Mouse (Mus musculus): ENCODE measurements around the gene Ddo. TPM values are rescaled to one million over a fixed set of nuclear protein-coding genes. Genes with fewer than 3 reads are reported as not detected.
A peak's percentile ranks its signal among the peaks of the same experiment; 100 is the strongest.

Ddo gene
- polyA plus RNA-seq, 1 experiment from 2014 or later: 0.71 TPM

DNA sequence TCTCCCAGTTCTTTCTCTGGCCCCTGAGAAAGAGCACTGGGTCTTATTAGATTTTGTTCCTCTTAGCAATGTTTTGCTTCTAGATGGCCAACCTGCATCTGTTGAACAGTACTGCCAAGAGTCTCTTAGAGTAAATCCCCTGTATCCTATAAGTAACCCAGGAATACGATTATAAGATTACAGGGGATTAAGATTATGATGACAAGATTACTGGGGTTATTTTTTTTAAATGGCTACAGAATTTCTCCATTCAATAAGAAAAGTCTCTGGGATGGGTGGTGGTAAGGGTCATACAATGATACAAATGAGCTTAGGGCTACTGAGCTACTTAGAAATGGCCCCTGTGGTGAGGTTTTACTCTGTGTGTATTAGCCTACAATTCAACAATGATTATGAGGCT is 15.5 kb downstream of the Ddo start:
- Histone ChIP-seq H3K4me3 (replicated peaks; ENCODE audit: low read length) (no peak overlapping the region), H3K4me1 (replicated peaks; ENCODE audit: control insufficient read depth, insufficient read depth, low read length) (no peaks in the 10 kb centered on the region), H3K4me2 (ENCODE audit: low read length) (no peak overlapping the region), H3K9me3 (ENCODE audit: control insufficient read depth, low read length) (no peaks in the 10 kb centered on the region), H3K36me3 (ENCODE audit: control insufficient read depth, insufficient read depth) (no peaks in the 10 kb centered on the region), H3K27me3 (replicated peaks; ENCODE audit: control insufficient read depth, insufficient read depth, low read length) (no peaks in the 10 kb centered on the region), H3K27ac (ENCODE audit: low read length) (no peak overlapping the region), H3K9ac (replicated peaks; ENCODE audit: low read depth, low read length) (no peak overlapping the region)
- ATAC-seq: no peak
- 70% methylated on average over 1 of the region's 1 CpGs for WGBS

DNA sequence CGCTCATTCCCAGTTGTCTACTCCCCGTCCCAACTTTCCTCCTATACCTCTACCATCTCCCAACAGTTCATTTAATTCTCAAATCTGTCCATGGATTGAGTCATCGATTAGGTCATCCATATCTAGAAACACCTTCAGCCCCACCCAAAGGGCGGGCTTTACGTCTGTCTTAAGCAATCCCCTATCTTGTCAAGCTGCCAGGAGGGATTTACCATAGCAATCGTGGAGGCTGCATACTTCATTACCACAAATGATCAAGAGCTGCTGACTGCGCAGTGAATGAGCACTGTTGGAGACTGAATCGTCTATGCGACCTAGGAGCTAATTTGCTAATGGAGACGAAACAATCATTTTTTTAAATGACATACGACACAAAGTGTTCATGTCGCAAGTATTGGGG is 19.0 kb downstream of the Ddo start:
- no peak overlapping the region for H3K4me3 ChIP-seq (replicated peaks; ENCODE audit: low read length)
- H3K9me3 ChIP-seq (ENCODE audit: control insufficient read depth, low read length): no peaks in the 10 kb centered on the region
- H3K4me2 ChIP-seq (ENCODE audit: low read length): no peak overlapping the region
- 77% methylated on average over 12 of the region's 12 CpGs for WGBS
- H3K27me3 ChIP-seq (replicated peaks; ENCODE audit: control insufficient read depth, insufficient read depth, low read length): no peaks in the 10 kb centered on the region
- 0 out of 2 replicates have a peak, but pooled peaks cover 4% of the 10 kb centered on the region for H3K4me1 ChIP-seq (replicated peaks; ENCODE audit: control insufficient read depth, insufficient read depth, low read length)
- no peaks in the 10 kb centered on the region for H3K36me3 ChIP-seq (ENCODE audit: control insufficient read depth, insufficient read depth)
- no peak overlapping the region for H3K27ac ChIP-seq (ENCODE audit: low read length)
- no peak overlapping the region for H3K9ac ChIP-seq (replicated peaks; ENCODE audit: low read depth, low read length)
- no peak for ATAC-seq

DNA sequence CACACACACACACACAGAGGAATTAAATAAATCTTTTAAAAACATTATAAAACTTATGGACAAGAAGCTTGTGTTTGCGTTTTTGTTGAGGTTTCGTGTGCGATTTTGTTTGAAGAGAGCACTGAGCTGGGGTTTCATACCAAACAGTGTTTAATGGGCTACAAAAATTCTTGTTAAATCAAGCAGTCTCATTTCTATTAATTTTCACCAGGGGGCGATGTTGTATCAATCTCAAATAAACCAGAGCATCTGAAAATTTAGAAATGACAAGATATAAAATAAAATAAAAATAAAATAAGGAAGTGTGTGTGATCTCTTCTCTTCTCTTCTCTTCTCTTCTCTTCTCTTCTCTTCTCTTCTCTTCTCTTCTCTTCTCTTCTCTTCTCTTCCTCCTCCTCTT is 19.8 kb downstream of the Ddo start:
- WGBS: 22% methylated on average over 4 of the region's 4 CpGs
- Histone ChIP-seq H3K9ac (replicated peaks; ENCODE audit: low read depth, low read length) (no peak overlapping the region), H3K36me3 (ENCODE audit: control insufficient read depth, insufficient read depth) (no peaks in the 10 kb centered on the region), H3K4me2 (ENCODE audit: low read length) (no peak overlapping the region), H3K27ac (ENCODE audit: low read length) (no peak overlapping the region), H3K9me3 (ENCODE audit: control insufficient read depth, low read length) (no peaks in the 10 kb centered on the region), H3K27me3 (replicated peaks; ENCODE audit: control insufficient read depth, insufficient read depth, low read length) (no peaks in the 10 kb centered on the region), H3K4me1 (replicated peaks; ENCODE audit: control insufficient read depth, insufficient read depth, low read length) (0 out of 2 replicates have a peak, but pooled peaks cover 4% of the 10 kb centered on the region), H3K4me3 (replicated peaks; ENCODE audit: low read length) (no peak overlapping the region)
- ATAC-seq: no peak

DNA sequence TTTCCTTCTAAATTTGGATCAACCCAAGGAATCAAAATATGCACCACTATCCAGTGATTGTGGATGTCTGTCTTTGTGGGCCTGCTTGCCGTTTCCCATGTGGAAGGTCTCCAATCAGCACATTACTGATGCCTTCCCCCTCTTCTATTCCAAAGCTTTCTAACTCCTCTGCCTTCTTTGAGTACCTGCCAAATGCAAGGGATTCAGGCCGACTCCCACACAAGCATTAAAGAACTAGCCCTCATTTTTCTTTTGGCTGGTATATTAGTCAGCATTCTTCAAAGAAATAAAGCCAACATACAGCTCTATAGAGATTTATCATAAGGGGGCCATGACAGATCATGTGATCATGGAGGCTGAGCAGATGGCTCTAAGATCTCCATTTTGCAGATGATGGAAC is 21.9 kb downstream of the Ddo start:
- Histone ChIP-seq H3K4me3 (replicated peaks; ENCODE audit: low read length) (no peak overlapping the region), H3K4me1 (replicated peaks; ENCODE audit: control insufficient read depth, insufficient read depth, low read length) (0 out of 2 replicates have a peak, but pooled peaks cover 4% of the 10 kb centered on the region), H3K4me2 (ENCODE audit: low read length) (no peak overlapping the region), H3K27ac (ENCODE audit: low read length) (no peak overlapping the region), H3K9me3 (ENCODE audit: control insufficient read depth, low read length) (no peaks in the 10 kb centered on the region), H3K36me3 (ENCODE audit: control insufficient read depth, insufficient read depth) (no peaks in the 10 kb centered on the region), H3K27me3 (replicated peaks; ENCODE audit: control insufficient read depth, insufficient read depth, low read length) (no peaks in the 10 kb centered on the region), H3K9ac (replicated peaks; ENCODE audit: low read depth, low read length) (no peak overlapping the region)
- ATAC-seq: no peak
- WGBS: 54% methylated on average over 2 of the region's 2 CpGs

DNA sequence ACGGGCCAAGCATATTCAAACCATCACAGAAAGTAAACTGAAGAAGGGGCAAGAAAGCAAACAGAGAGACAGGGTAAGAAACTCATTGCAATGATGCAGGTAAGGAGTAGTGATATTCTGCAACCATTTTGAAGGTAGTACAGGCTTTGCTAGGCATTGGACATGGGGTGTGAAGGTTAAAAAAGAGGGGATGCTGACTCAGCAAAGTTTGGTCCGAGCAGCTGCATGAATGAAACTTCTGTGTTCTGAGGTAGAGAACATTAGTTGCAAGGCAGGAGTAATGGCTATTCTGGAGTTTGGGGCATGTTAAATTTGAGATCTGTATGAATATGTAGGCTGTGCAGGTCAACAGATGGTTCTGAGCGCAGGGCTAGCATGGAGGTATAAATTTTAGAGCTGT is 35.5 kb downstream of the Ddo start:
- Histone ChIP-seq H3K27ac (ENCODE audit: low read length) (no peak overlapping the region), H3K9me3 (ENCODE audit: control insufficient read depth, low read length) (no peaks in the 10 kb centered on the region), H3K4me3 (replicated peaks; ENCODE audit: low read length) (no peak overlapping the region), H3K27me3 (replicated peaks; ENCODE audit: control insufficient read depth, insufficient read depth, low read length) (no peaks in the 10 kb centered on the region), H3K9ac (replicated peaks; ENCODE audit: low read depth, low read length) (no peak overlapping the region), H3K4me2 (ENCODE audit: low read length) (no peak overlapping the region), H3K4me1 (replicated peaks; ENCODE audit: control insufficient read depth, insufficient read depth, low read length) (no peaks in the 10 kb centered on the region), H3K36me3 (ENCODE audit: control insufficient read depth, insufficient read depth) (no peaks in the 10 kb centered on the region)
- 87% methylated on average over 3 of the region's 3 CpGs for WGBS
- ATAC-seq: no peak

DNA sequence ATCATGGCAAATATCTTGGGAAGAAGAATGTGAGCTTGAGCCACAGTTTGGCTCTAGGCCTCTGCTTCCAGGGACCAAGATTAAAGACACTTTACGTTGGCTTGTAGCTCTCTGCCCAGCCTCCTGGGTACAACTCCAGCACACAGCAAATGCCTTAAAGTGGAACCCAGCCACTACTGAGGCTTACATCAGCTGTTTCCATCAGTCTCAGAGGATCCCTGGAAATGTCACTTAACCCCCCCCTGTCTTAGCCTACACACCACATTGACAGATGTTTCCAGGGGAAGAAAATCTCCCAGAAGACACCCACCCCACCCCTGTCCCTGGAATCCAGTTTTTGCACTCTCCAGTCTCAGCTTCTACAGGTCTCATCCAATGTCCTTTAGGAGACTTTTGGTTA is 37.1 kb downstream of the Ddo start:
- Histone ChIP-seq H3K27ac (ENCODE audit: low read length) (no peak overlapping the region), H3K36me3 (ENCODE audit: control insufficient read depth, insufficient read depth) (no peaks in the 10 kb centered on the region), H3K9me3 (ENCODE audit: control insufficient read depth, low read length) (no peaks in the 10 kb centered on the region), H3K4me3 (replicated peaks; ENCODE audit: low read length) (no peak overlapping the region), H3K4me1 (replicated peaks; ENCODE audit: control insufficient read depth, insufficient read depth, low read length) (no peaks in the 10 kb centered on the region), H3K27me3 (replicated peaks; ENCODE audit: control insufficient read depth, insufficient read depth, low read length) (no peaks in the 10 kb centered on the region), H3K9ac (replicated peaks; ENCODE audit: low read depth, low read length) (no peak overlapping the region), H3K4me2 (ENCODE audit: low read length) (no peak overlapping the region)
- ATAC-seq: no peak
- WGBS: 78% methylated on average over 1 of the region's 1 CpGs

DNA sequence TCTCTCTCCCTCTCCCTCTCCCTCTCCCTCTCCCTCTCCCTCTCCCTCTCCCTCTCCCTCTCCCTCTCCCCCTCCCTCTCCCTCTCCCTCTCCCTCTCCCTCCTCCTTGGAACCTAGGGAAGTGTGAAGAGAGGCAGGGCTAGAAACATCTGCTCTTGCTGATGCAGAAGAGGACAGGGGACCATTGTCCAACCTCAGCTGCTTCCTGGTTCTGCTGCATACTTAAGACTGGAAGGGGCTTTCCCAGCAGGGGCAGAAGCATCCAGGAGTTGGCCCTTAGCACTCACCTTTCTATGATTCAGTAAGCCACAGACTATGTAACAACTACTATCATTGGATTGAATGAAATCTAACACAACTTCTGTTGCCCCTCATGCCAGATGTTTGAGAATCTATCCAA is 38.8 kb downstream of the Ddo start:
- Histone ChIP-seq H3K36me3 (ENCODE audit: control insufficient read depth, insufficient read depth) (no peaks in the 10 kb centered on the region), H3K9ac (replicated peaks; ENCODE audit: low read depth, low read length) (no peak overlapping the region), H3K4me3 (replicated peaks; ENCODE audit: low read length) (no peak overlapping the region), H3K4me2 (ENCODE audit: low read length) (no peak overlapping the region), H3K9me3 (ENCODE audit: control insufficient read depth, low read length) (no peaks in the 10 kb centered on the region), H3K27ac (ENCODE audit: low read length) (no peak overlapping the region), H3K4me1 (replicated peaks; ENCODE audit: control insufficient read depth, insufficient read depth, low read length) (no peaks in the 10 kb centered on the region), H3K27me3 (replicated peaks; ENCODE audit: control insufficient read depth, insufficient read depth, low read length) (no peaks in the 10 kb centered on the region)
- ATAC-seq: no peak

DNA sequence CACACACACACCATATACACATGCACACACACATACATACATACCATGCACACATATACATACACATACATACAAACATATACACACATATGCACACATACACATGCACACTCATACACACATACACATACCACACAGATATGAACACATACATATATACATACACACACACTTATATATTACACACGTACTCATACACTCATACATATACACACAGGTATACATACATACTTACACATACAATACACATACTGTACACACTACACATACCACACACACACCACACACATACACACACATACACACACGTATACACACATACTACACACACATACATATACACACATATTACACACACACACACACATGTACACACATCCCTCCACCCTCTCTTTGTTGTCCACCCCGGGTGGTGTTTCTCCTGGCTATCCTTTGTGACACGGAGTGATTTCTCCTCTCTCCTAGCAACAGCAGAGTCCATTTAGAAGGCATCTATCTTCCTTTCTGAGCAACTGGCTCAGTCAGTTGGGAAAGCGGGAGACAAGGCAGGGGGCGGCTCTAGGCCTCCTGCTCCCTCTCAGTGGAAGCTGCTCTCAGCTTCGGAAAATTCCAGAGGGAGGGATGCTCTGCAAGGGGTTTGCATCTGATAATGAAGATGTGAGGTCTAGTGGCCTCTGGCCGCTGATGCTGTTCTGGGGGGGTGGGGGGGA is 42.9 kb downstream of the Ddo start:
- no peaks in the 10 kb centered on the region for H3K27me3 ChIP-seq (replicated peaks; ENCODE audit: control insufficient read depth, insufficient read depth, low read length)
- no peak for ATAC-seq
- no peaks in the 10 kb centered on the region for H3K9me3 ChIP-seq (ENCODE audit: control insufficient read depth, low read length)
- H3K9ac ChIP-seq (replicated peaks; ENCODE audit: low read depth, low read length): no peak overlapping the region
- H3K4me1 ChIP-seq (replicated peaks; ENCODE audit: control insufficient read depth, insufficient read depth, low read length): peaks cover 4% of the 10 kb centered on the region; the same call in 1 of the 2 replicates
- no peaks in the 10 kb centered on the region for H3K36me3 ChIP-seq (ENCODE audit: control insufficient read depth, insufficient read depth)
- H3K27ac ChIP-seq (ENCODE audit: low read length): no peak overlapping the region
- H3K4me3 ChIP-seq (replicated peaks; ENCODE audit: low read length): no peak overlapping the region
- no peak overlapping the region for H3K4me2 ChIP-seq (ENCODE audit: low read length)
- WGBS: 60% methylated on average over 8 of the region's 8 CpGs

DNA sequence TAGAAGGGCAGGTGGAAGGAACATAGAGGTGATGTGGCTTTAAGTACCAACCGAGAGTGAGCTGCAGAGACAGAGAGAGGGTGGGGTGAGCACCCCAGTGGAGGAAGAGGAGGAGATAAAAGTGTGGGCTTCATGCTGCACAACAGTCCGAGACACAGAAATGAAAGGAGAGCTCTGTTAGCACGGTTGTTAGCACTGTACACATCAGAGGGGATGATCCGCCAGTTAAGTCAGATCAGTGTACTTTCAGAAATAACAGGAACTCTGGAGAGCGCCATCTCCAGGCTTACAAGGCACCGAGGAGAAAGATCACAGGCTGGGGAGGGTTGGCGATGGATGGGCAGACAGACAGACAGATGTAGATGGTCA is 43.5 kb downstream of the Ddo start:
- Histone ChIP-seq H3K36me3 (ENCODE audit: control insufficient read depth, insufficient read depth) (no peaks in the 10 kb centered on the region), H3K4me2 (ENCODE audit: low read length) (no peak overlapping the region), H3K9ac (replicated peaks; ENCODE audit: low read depth, low read length) (no peak overlapping the region), H3K9me3 (ENCODE audit: control insufficient read depth, low read length) (no peaks in the 10 kb centered on the region), H3K27ac (ENCODE audit: low read length) (no peak overlapping the region), H3K4me1 (replicated peaks; ENCODE audit: control insufficient read depth, insufficient read depth, low read length) (peaks cover 4% of the 10 kb centered on the region; the same call in 1 of the 2 replicates), H3K4me3 (replicated peaks; ENCODE audit: low read length) (no peak overlapping the region), H3K27me3 (replicated peaks; ENCODE audit: control insufficient read depth, insufficient read depth, low read length) (no peaks in the 10 kb centered on the region)
- no peak for ATAC-seq
- WGBS: 67% methylated on average over 7 of the region's 7 CpGs

DNA sequence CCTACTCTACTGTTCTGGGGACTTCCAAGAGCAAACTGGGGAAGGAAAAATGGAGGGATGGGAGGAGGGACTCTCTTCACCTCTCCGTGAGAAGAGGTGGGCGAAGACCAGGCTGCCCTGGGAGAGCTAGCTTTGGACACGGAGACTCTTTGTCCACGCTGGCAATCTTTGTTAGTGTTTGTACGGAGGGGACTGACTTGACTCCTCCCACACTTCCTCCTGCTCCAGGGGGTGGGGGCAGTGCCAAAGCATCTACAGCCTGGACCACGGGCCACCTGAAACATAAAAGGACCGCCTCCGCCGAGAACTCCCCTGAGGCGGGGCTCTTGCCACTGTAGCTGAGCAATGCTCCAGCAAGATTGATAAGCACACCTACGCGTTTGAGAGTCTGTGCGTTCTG is 44.3 kb downstream of the Ddo start:
- Histone ChIP-seq H3K36me3 (ENCODE audit: control insufficient read depth, insufficient read depth) (no peaks in the 10 kb centered on the region), H3K4me3 (replicated peaks; ENCODE audit: low read length) (peak overlapping the region; percentile 9; the same call in 1 of the 2 replicates), H3K4me1 (replicated peaks; ENCODE audit: control insufficient read depth, insufficient read depth, low read length) (peaks cover 4% of the 10 kb centered on the region; the same call in 1 of the 2 replicates), H3K4me2 (ENCODE audit: low read length) (peak overlapping the region; percentile 39), H3K9ac (replicated peaks; ENCODE audit: low read depth, low read length) (no peak overlapping the region), H3K27me3 (replicated peaks; ENCODE audit: control insufficient read depth, insufficient read depth, low read length) (no peaks in the 10 kb centered on the region), H3K27ac (ENCODE audit: low read length) (no peak overlapping the region), H3K9me3 (ENCODE audit: control insufficient read depth, low read length) (no peaks in the 10 kb centered on the region)
- no peak for ATAC-seq
- WGBS: 10% methylated on average over 13 of the region's 13 CpGs

Measured in forebrain, embryonic 16.5 days (tissue).